Mouse (Mus musculus) midbrain, postnatal 0 days (tissue): ENCODE measurements around the gene Cage1. TPM values are rescaled to one million over a fixed set of nuclear protein-coding genes. Genes with fewer than 3 reads are reported as not detected.

Experiments
- ATAC-seq: fragments of 200-750 bp; cut with Nextera tagmentation; 2 replicates; pipeline ENCODE4 v1.8.0; 2017; ENCODE audit warnings: moderate number of reproducible peaks, mild to moderate bottlenecking, moderate TSS enrichment, moderate library complexity; ENCODE audit not compliant: low FRiP score
- DNase-seq: peaks from one replicate; pipeline ENCODE4 v3.0.0-alpha.2; 2015; ENCODE audit warnings: low spot score
- H3K27ac ChIP-seq: fragments of 300-500 bp; sonication (generic); 2 replicates; pipeline ENCODE4 v1.5.1; 2014; ENCODE audit warnings: low read depth, mild to moderate bottlenecking, low read length, mixed read lengths
- H3K27me3 ChIP-seq: fragments of 300-500 bp; sonication (generic); 2 replicates; pipeline ENCODE4 v1.6.1; 2014; ENCODE audit warnings: low read length, control low read depth, mixed read lengths; ENCODE audit not compliant: insufficient read depth
- H3K36me3 ChIP-seq: fragments of 300-500 bp; sonication (generic); 2 replicates; pipeline ENCODE4 v1.6.1; 2014; ENCODE audit warnings: low read length, control low read depth, mixed read lengths; ENCODE audit not compliant: insufficient read depth
- H3K4me1 ChIP-seq: fragments of 300-500 bp; sonication (generic); 2 replicates; pipeline ENCODE4 v1.6.1; 2014; ENCODE audit warnings: mild to moderate bottlenecking, control low read depth, antibody characterized with exemption, low read length, mixed read lengths; ENCODE audit not compliant: insufficient read depth
- H3K4me2 ChIP-seq: fragments of 300-500 bp; sonication (generic); 2 replicates; pipeline ENCODE4 v1.6.1; 2014; ENCODE audit warnings: low read depth, mild to moderate bottlenecking, low read length, mixed read lengths; ENCODE audit not compliant: poor library complexity, severe bottlenecking
- H3K4me3 ChIP-seq: fragments of 300-500 bp; sonication (generic); 2 replicates; pipeline ENCODE4 v1.5.1; 2014; ENCODE audit warnings: low read depth, mild to moderate bottlenecking, low read length, moderate library complexity
- H3K9ac ChIP-seq: fragments of 300-500 bp; sonication (generic); replicated peaks from 2 replicates; pipeline ENCODE4 v1.6.1; 2014; ENCODE audit warnings: mild to moderate bottlenecking, low read length, moderate library complexity, mixed read lengths; ENCODE audit not compliant: poor library complexity, severe bottlenecking
- H3K9me3 ChIP-seq: fragments of 300-500 bp; sonication (generic); 2 replicates; pipeline ENCODE4 v1.6.1; 2016; ENCODE audit warnings: low read length, control low read depth
- CTCF ChIP-seq: IDR thresholded peaks from 2 replicates; pipeline ENCODE4 v1.5.1; 2016; ENCODE audit warnings: antibody characterized with exemption, mild to moderate bottlenecking
- WGBS: fragments of 180-500 bp; shearing (Covaris S2); extraction: QIAGEN DNeasy Blood & Tissue Kit; methylation state at CpG from one replicate; pipeline ENCODE4 v1.1.7; 2014; 5-methylcytosine and 5-hydroxymethylcytosine counted together
- polyA plus RNA-seq: library from polyadenylated mRNA; unstranded; fragments of >200 nt; fragmentation: Nextera tagmentation; extraction: Ambion mirVana; gene quantifications from 2 replicates; pipeline ENCODE4 v1.2.1, GENCODE M21; 2015
- total RNA-seq: library from RNA; depleted of rRNA; stranded (reverse); fragments of >200 nt; gene quantifications from 2 replicates; pipeline ENCODE4 v1.2.3, GENCODE M21; 2014

The Cage1 gene
- total and polyA plus RNA-seq, 2 experiments from 2014 or later = 1.6 to 4.4 TPM

- no peak for TF ChIP-seq CTCF
- DNase-seq (no peak), ATAC-seq (no peak)
- Histone ChIP-seq H3K9ac (no peak overlapping the region), H3K27ac (no peak overlapping the region), H3K27me3 (no peaks in the 10 kb centered on the region), H3K4me2 (no peak overlapping the region), H3K9me3 (no peaks in the 10 kb centered on the region), H3K4me1 (no peaks in the 10 kb centered on the region), H3K36me3 (no peaks in the 10 kb centered on the region), H3K4me3 (no peak overlapping the region)
- 82% methylated on average over 15 of the region's 15 CpGs for WGBS
These were observed 70.4 kb downstream of the Cage1 start for GRCm38 (mm10) chr13:37966256-37967051.

- Histone ChIP-seq H3K27me3 (no peaks in the 10 kb centered on the region), H3K36me3 (no peaks in the 10 kb centered on the region), H3K4me2 (no peak overlapping the region), H3K4me3 (no peak overlapping the region), H3K27ac (no peak overlapping the region), H3K9ac (no peak overlapping the region), H3K9me3 (no peaks in the 10 kb centered on the region), H3K4me1 (no peaks in the 10 kb centered on the region)
- TF ChIP-seq CTCF = peak; percentile 53
- DNase-seq = no peak
- ATAC-seq = no peak
- whole genome bisulfite sequencing = 42% methylated on average over 17 of the region's 17 CpGs
These were observed 71.5 kb downstream of the Cage1 start for GRCm38 (mm10) chr13:37965126-37965914.

- ATAC-seq (no peak), DNase-seq (no peak)
- WGBS = 38% methylated on average over 20 of the region's 20 CpGs
- Histone ChIP-seq H3K27me3 (no peaks in the 10 kb centered on the region), H3K4me3 (no peak overlapping the region), H3K4me2 (peak overlapping the region; percentile 40), H3K27ac (no peak overlapping the region), H3K4me1 (no peaks in the 10 kb centered on the region), H3K9me3 (no peaks in the 10 kb centered on the region), H3K36me3 (no peaks in the 10 kb centered on the region), H3K9ac (no peak overlapping the region)
- no peak for TF ChIP-seq CTCF
These were observed 72.5 kb downstream of the Cage1 start for GRCm38 (mm10) chr13:37964128-37965087.

GRCm38 (mm10) chr13:37963354-37964007 is 73.4 kb downstream of the Cage1 start:
- Histone ChIP-seq H3K9me3 (no peaks in the 10 kb centered on the region), H3K27me3 (no peaks in the 10 kb centered on the region), H3K27ac (no peak overlapping the region), H3K4me1 (no peaks in the 10 kb centered on the region), H3K9ac (no peak overlapping the region), H3K4me3 (peak overlapping the region; percentile 15; the same call in 1 of the 2 replicates), H3K4me2 (peak overlapping the region; percentile 40), H3K36me3 (no peaks in the 10 kb centered on the region)
- 3% methylated on average over 12 of the region's 12 CpGs for WGBS
- DNase-seq = peak; percentile 85
- TF ChIP-seq CTCF = peak; percentile 81
- peak; percentile 19 for ATAC-seq

- no peak for ATAC-seq
- Histone ChIP-seq H3K4me1 (no peaks in the 10 kb centered on the region), H3K9ac (no peak overlapping the region), H3K27ac (no peak overlapping the region), H3K27me3 (no peaks in the 10 kb centered on the region), H3K4me3 (no peak overlapping the region), H3K36me3 (no peaks in the 10 kb centered on the region), H3K4me2 (no peak overlapping the region), H3K9me3 (no peaks in the 10 kb centered on the region)
- no peak for TF ChIP-seq CTCF
- 88% methylated on average over 9 of the region's 9 CpGs for WGBS
- DNase-seq = no peak
These were observed 74.3 kb downstream of the Cage1 start for GRCm38 (mm10) chr13:37962541-37962940.
